Mouse (Mus musculus): ENCODE data around the gene Flg2. TPM values are rescaled to one million over a fixed set of nuclear protein-coding genes. Genes with fewer than 3 reads are reported as not detected.

Flg2 gene
- polyA plus RNA-seq (2012; rRNA removed): not detected in 2 replicates

DNA sequence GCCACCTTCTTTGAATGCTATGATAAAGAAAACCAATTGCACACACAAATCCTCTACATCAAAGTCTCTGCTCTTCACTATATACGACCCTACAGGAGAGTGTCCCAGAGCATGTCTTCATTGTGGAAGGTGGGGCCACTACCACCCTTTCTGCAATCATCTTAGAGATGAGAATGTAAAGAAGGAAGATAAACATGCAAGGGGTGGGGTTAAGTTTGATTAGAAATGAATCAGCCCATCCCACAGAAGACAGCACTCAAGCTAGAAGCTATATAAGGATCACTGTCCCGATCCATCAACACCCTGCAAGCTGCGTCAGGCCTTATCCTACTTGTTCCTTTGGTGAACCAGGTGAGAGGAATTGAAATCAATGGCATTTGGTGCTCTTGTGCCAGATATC is at the start of gene Flg2:
Flg2 (plus strand) TSS at position 301 of the 400 bp plus-strand sequence.
- no peak for DNase-seq (ENCODE audit: low spot score)

GRCm38 (mm10) chr3:93162502-93162901 is 34.6 kb upstream of the Flg2 start:
- DNase-seq (ENCODE audit: low spot score): no peak

DNA sequence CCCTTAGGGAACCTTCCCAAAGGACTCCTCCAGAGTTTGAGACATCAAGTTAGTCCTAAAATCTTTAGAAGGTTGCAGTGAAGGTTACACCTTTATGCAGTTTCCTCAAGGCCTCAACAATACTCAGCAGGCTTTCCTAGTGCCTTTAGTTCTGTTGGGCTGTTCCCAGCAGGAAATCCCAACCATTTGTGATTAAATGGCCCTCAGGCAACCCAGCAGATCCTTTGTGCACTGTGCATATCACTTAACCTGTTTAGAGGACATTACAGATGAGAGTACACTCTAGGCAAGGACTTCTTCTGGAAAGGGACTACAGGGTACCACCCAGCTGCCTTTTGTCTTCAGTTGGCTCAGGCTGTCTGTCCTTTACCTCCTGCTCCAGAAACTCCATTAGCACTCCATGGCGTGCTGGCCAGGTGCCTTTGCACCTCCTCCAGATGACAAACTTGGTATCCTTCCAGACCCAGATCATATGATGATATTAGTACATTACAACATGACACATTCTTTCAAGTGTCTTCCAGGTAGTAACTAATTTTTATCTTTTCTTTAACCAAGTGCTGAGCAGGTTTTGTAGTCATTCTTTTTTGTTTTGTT is 34.0 kb upstream of the Flg2 start:
- no peak for DNase-seq (ENCODE audit: low spot score)

DNA sequence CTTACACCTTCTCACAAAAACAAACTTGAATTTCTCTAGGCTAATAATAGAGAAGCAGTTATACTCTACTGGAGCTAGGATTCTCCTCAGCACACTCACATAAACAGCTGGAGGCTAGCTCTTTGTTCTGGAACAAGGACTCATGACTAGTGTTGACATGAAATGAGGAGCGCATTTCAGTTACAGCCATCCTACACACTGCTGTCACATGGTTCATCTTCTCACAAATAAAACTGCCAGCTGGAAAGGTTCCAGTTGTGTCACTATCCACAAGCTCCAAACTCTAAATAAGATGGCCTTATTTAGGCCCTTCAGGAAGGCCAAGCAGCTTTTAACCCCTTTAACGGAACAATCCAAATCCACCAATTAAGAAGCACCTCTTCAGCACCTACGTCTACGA is 16.2 kb upstream of the Flg2 start:
- no peak for DNase-seq (ENCODE audit: low spot score)

DNA sequence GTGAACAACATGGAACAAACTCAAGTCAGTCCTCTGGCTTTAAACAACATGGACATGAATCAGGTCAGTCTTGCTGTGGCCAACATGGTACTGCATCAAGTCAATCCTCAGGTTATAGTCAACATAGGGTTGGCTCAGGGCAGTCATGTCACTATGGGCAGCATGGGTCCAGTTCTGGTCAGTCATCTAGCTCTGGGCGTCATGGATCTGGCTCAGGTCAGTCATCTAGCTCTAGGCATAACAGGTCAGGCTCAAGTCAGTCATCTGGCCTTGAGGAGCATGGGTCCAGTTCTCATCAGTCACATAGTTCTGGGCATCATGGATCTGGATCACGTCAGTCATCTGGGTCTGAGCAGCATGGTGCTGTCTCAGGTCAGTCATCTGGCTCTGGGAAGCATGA is 4.9 kb downstream of the Flg2 start:
- no peak for DNase-seq (ENCODE audit: low spot score)

DNA sequence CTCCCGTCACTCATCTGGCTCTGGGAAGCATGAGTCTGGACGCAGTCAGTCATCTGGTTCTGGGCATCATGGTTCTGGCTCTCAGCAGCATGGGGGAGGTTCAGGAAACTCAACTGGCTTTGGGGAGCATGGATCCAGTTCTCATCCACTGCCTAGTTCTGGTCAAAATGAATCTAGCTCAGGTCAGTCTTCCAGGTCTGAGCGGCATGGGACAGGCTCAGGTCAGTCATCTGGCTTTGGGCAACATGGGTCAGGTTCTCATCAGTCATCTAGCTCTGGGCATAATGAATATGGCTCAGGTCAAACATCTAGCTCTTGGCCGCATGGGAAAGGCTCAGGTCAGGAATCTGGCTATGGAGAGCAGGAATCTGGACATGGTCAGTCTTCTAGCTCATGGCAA is 5.4 kb downstream of the Flg2 start:
- no peak for DNase-seq (ENCODE audit: low spot score)

Other genes starting within 250 kb of the Flg2 start
- not detected in 2 replicates for gene Lce3d, start 239.9 kb upstream of the Flg2 start, polyA plus RNA-seq (2012; rRNA removed)
- not detected in 2 replicates for gene Lce3e, start 230.2 kb upstream of the Flg2 start, polyA plus RNA-seq (2012; rRNA removed)
- gene Lce3f, start 205.1 kb upstream of the Flg2 start, polyA plus RNA-seq (2012; rRNA removed): not detected in 2 replicates
- not detected in 2 replicates for gene Crct1, start 181.6 kb upstream of the Flg2 start, polyA plus RNA-seq (2012; rRNA removed)
- gene Lce1m, start 178.2 kb upstream of the Flg2 start, polyA plus RNA-seq (2012; rRNA removed): not detected in 2 replicates
- not detected in 2 replicates for gene Gm4858, start 128.5 kb upstream of the Flg2 start, polyA plus RNA-seq (2012; rRNA removed)
- gene Crnn, start 52.5 kb upstream of the Flg2 start, polyA plus RNA-seq (2012; rRNA removed): 0.03 TPM in 1 of 2 replicates, not detected in the other
- not detected in 2 replicates for gene Flg, start 76.2 kb downstream of the Flg2 start, polyA plus RNA-seq (2012; rRNA removed)
- not detected in 2 replicates for gene Hrnr, start 122.5 kb downstream of the Flg2 start, polyA plus RNA-seq (2012; rRNA removed)
- gene Rptn, start 196.4 kb downstream of the Flg2 start, polyA plus RNA-seq (2012; rRNA removed): 0.69 and 0.96 TPM in 2 replicates
- gene Tchh, start 245.1 kb downstream of the Flg2 start, polyA plus RNA-seq (2012; rRNA removed): 0.37 and 0.57 TPM in 2 replicates